Mouse (Mus musculus) layer of hippocampus, adult 18-20 months (tissue): Measurements from ENCODE around the gene Cd180. TPM values are rescaled to one million over a fixed set of nuclear protein-coding genes. Genes with fewer than 3 reads are reported as not detected.

Experiments
- DNase-seq, 2 experiments: peaks; one replicate each; pipeline ENCODE4 v3.0.0; 2022; ENCODE audit warnings: low spot score in 2 of 2
- long read RNA-seq: library from polyadenylated mRNA; stranded (forward); transcript quantifications from one replicate; pipeline ENCODE4 v2.0.0, GENCODE M21; 2021
- total RNA-seq, 2 experiments: library from RNA; stranded (reverse); gene quantifications; 2 replicates each; pipeline ENCODE4 v1.2.3; 2021

Cd180 gene
- 1 to 10 TPM; 1.4 to 1.7 TPM for total RNA-seq
- long read RNA-seq, partial matches to known transcripts = 0 of 1 reads
- long read RNA-seq, other reads (novel, unspliced or antisense) = 1 of 1 reads

GRCm38 (mm10) chr13:102693341-102693801 is at the start of gene Cd180:
Gene Cd180, plus strand, starts transcription at chr13:102693558.
- peak in 1 of 2 experiments; percentile 13 for DNase-seq

DNA sequence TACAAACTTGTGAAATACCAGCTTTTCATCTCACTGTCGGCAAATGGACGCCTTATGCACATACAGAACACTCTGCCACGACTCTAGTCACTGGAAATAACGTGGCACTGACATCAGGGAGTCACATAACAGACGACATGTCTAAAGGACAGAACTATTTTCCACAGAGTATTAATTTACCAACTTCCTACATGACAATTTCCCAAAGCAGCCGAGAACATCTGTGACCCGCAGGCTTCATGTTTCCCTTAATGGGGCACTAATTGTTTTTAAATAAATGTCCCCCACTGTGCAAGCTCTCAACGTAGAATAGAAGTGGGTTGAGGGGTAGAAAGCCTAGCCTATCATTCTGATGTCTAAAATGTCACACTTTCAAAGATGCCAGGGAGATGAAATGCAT is 49.0 kb upstream of the Cd180 start:
- DNase-seq = no peak

- DNase-seq = peak; percentile 66 to 94
These were observed 48.4 kb upstream of the Cd180 start for GRCm38 (mm10) chr13:102644789-102645551.

DNA sequence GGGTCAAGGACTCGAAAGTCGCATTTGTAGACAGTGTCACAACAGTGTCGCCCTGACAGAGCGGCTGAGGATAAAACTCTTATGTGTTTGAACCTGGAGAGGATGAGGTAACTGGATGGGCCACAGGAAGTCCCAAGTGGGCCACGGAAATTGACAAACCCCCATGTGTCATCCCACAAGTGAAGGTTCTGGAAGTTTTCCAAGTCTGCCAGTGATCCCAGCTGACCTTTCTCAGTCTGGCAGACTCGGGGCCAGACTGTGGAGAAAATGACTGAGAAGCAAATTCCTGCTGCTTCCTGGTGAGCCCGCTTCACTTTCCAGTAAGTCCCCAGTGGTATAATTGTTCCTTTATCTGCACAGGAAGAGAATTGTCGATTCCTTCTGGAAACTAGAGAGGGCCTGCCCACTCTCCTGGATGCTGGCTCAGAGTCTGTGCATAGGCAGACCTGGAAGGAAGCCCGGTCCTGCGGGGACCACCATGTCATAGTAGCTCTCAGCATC is 47.0 kb upstream of the Cd180 start:
- DNase-seq = no peak

DNA sequence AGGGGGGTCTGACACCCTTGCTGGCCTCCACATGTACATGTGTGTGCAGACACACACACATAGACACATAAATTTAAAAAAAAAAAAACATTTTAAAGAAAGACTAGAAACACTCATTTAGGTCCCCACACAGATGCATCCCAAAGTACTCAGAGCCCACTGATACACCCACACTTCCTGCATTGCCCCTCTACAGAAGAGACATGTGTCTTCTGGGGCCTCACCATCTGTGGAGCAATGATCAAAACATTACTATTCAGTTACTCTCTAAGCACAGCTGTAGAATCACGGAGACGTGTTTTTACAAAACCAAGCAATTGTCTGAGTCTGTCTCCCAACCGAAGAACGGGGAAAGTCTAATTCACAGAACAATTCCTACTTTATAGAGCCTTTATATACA is 45.8 kb upstream of the Cd180 start:
- no peak for DNase-seq

GRCm38 (mm10) chr13:102652303-102652889 is 41.0 kb upstream of the Cd180 start:
- no peak for DNase-seq

GRCm38 (mm10) chr13:102655071-102655570 is 38.2 kb upstream of the Cd180 start:
- DNase-seq = no peak

GRCm38 (mm10) chr13:102656153-102656690 is 37.1 kb upstream of the Cd180 start:
- no peak for DNase-seq

DNA sequence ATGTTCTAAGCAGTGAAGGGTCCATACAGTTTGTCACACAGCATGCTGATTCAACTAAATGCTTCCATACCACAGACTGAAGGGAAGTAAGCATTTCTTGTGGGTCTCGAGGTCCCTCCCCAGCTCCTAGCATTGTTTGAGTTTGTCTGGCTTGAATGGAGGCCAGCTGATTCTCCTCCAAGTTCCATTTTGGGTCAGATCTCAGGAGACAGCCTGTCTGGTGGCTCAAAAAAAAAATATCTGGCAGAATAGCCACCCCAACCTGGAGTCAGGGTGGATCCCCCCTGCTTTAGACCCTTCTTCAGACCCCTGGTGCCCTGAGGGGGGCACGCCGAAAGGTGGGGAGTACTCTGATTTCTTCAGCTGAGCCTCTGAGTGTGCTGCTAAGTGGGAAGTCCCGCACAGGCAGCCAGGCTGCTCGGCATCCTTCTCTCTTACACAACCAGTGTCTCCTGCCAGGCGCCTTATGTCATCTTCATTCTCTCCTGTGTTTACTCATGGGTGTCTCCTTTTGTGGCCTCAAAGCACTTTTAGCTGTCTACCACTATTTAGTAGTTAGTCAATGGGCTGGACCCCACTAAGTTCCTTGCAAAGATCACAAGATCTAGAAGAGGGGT is 35.0 kb upstream of the Cd180 start:
- peak in 1 of 2 experiments; percentile 27 for DNase-seq

DNA sequence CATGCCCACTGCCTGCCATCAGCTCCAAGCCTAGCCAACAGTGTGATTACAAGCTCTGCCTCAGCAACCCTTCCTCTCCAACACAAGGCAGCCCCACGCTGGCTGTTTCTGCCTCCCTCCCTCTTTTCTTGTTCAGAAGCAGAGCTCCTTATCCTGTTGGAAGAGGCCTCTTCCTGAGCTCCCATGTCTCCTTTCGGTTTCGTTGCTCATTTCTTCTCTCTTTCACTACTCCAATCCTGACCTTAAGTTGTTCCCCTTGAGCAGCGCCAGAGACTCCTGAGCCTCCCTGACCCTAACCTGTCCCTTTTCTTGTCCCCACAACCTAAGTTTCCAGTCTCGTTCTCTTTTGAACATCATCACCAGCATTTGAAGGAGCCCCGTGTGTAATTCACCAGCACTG is 29.3 kb upstream of the Cd180 start:
- no peak for DNase-seq

- peak in 1 of 2 experiments; percentile 71 for DNase-seq
These were observed 28.3 kb upstream of the Cd180 start for GRCm38 (mm10) chr13:102664843-102665587.

- no peak for DNase-seq
These were observed 27.6 kb upstream of the Cd180 start for GRCm38 (mm10) chr13:102665588-102666232.

- no peak for DNase-seq
These were observed 27.1 kb upstream of the Cd180 start for GRCm38 (mm10) chr13:102666233-102666614.

DNA sequence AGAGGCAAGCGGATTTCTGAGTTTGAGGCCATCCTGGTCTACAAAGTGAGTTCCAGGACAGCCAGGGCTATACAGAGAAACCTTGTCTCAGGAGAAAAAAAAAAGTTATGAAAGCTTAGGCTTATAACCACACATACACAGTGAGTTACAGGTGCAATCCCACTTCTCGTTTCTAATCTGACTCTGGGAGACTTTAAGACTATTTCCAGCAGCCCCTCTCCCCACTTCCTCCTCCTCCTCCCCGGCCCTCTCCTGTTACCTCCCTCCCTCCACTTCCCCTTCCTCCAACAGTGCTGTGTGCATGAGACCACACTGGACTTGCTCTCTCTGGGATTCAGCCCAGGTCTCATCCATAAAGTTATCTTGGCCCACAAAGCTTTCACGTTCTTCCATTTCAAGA is 26.6 kb upstream of the Cd180 start:
- DNase-seq = no peak

- no peak for DNase-seq
These were observed 26.0 kb upstream of the Cd180 start for GRCm38 (mm10) chr13:102667401-102667800.

DNA sequence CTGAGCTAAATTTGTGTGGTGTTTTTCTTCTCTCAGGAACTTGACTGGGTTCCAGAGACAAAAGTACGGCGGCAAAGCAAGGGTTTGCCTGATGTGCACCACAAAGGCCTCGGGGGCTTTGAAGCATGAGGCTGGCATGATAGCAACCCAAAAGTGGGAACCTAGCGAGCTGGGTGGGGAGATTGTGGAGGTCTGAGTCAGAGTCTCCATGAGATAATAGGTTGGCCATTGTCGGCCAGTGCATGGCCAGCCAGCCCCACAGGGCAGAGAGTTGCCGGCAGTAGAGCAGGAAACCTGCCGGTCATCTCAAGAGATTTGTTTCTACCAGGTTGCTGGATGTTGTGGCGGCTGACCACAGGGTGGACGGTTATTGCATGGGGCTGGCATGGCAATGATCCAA is 25.5 kb upstream of the Cd180 start:
- no peak for DNase-seq

GRCm38 (mm10) chr13:102668933-102669332 is 24.4 kb upstream of the Cd180 start:
- no peak for DNase-seq

- no peak for DNase-seq
These were observed 23.7 kb upstream of the Cd180 start for GRCm38 (mm10) chr13:102669522-102670256.

- no peak for DNase-seq
These were observed 22.9 kb upstream of the Cd180 start for GRCm38 (mm10) chr13:102670503-102670902.

DNA sequence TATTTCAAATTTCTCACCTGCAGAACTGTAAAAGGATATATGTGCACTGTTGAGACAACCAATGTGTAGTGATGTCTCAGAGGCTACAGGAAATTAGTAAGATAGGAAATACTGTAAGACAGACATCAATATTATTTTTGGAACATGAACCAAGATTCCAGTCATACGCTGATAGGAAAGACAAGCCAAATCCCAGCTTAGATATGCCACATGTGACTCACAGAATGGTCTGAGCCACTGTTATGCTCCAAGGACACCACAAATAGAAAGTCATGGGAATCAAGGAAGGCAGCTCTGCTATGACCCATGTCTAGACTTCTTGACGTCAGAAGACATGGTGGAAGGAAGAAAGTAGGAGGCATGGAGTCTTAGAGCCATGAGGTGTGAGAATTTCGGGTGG is 19.3 kb upstream of the Cd180 start:
- DNase-seq = no peak
